Mouse (Mus musculus) stomach, postnatal 0 days (tissue): Measurements from ENCODE around the gene Mertk. TPM values are rescaled to one million over a fixed set of nuclear protein-coding genes. Genes with fewer than 3 reads are reported as not detected.

ENCODE experiments used
- ATAC-seq: fragments of 200-750 bp; cut with Nextera tagmentation; 2 replicates; pipeline ENCODE4 v1.8.0; 2017; ENCODE audit not compliant: low FRiP score, low TSS enrichment
- DNase-seq: peaks from one replicate; pipeline ENCODE4 v3.0.0-alpha.2; 2016; ENCODE audit warnings: low spot score
- H3K27ac ChIP-seq: fragments of 300-500 bp; sonication (generic); replicated peaks from 2 replicates; pipeline ENCODE4 v1.5.1; 2014; ENCODE audit warnings: mild to moderate bottlenecking, control low read depth
- H3K27me3 ChIP-seq: fragments of 300-500 bp; sonication (generic); 2 replicates; pipeline ENCODE4 v1.6.1; 2014; ENCODE audit warnings: low read length; ENCODE audit not compliant: control insufficient read depth, insufficient read depth
- H3K36me3 ChIP-seq: fragments of 300-500 bp; sonication (generic); 2 replicates; pipeline ENCODE4 v1.6.1; 2014; ENCODE audit warnings: low read length, mixed read lengths; ENCODE audit not compliant: control insufficient read depth, insufficient read depth
- H3K4me1 ChIP-seq: fragments of 300-500 bp; sonication (generic); replicated peaks from 2 replicates; pipeline ENCODE4 v1.6.1; 2014; ENCODE audit warnings: antibody characterized with exemption; ENCODE audit not compliant: control insufficient read depth, insufficient read depth
- H3K4me2 ChIP-seq: fragments of 300-500 bp; sonication (generic); replicated peaks from 2 replicates; pipeline ENCODE4 v1.6.1; 2014; ENCODE audit warnings: low read depth, mild to moderate bottlenecking, control low read depth, moderate library complexity
- H3K4me3 ChIP-seq: fragments of 300-500 bp; sonication (generic); 2 replicates; pipeline ENCODE4 v1.5.1; 2014; ENCODE audit warnings: low read depth, low read length, control low read depth
- H3K9ac ChIP-seq: fragments of 300-500 bp; sonication (generic); 2 replicates; pipeline ENCODE4 v1.6.1; 2014; ENCODE audit warnings: mild to moderate bottlenecking, low read length, control low read depth, mixed read lengths
- H3K9me3 ChIP-seq: fragments of 300-500 bp; sonication (generic); 2 replicates; pipeline ENCODE4 v1.6.1; 2016; ENCODE audit warnings: low read length; ENCODE audit not compliant: control insufficient read depth
- CTCF ChIP-seq: IDR thresholded peaks from 2 replicates; pipeline ENCODE4 v1.5.1; 2016; ENCODE audit warnings: antibody characterized with exemption, low read depth, mild to moderate bottlenecking, moderate library complexity
- EP300 ChIP-seq: optimal IDR thresholded peaks from 2 replicates; pipeline ENCODE3; 2016; ENCODE audit warnings: antibody characterized with exemption
- WGBS: fragments of 180-500 bp; shearing (Covaris S2); extraction: QIAGEN DNeasy Blood & Tissue Kit; methylation state at CpG from one replicate; pipeline ENCODE4 v1.1.7; 2014; 5-methylcytosine and 5-hydroxymethylcytosine counted together
- polyA plus RNA-seq: library from polyadenylated mRNA; unstranded; fragments of >200 nt; fragmentation: Nextera tagmentation; extraction: Ambion mirVana; gene quantifications from 2 replicates; pipeline ENCODE4 v1.2.1, GENCODE M21; 2015

The Mertk gene
- polyA plus RNA-seq, 1 experiment from 2014 or later: 1.6 TPM

GRCm38 (mm10) chr2:128746621-128747151 is 47.9 kb downstream of the Mertk start:
- Histone ChIP-seq H3K27ac (peak overlapping the region; percentile 83), H3K4me1 (peaks cover 7% of the 10 kb centered on the region; the same call in 1 of the 2 replicates), H3K9me3 (no peaks in the 10 kb centered on the region), H3K36me3 (no peaks in the 10 kb centered on the region), H3K4me3 (no peak overlapping the region), H3K27me3 (no peaks in the 10 kb centered on the region), H3K4me2 (no peak overlapping the region), H3K9ac (no peak overlapping the region)
- 46% methylated on average over 5 of the region's 5 CpGs for WGBS
- TF ChIP-seq EP300 (peak; percentile 46), CTCF (no peak)
- ATAC-seq: peak; percentile 69; the same call in 1 of the 2 replicates
- DNase-seq: no peak

GRCm38 (mm10) chr2:128747433-128748028 is 48.8 kb downstream of the Mertk start:
- no peak overlapping the region for H3K4me3 ChIP-seq
- peak overlapping the region; percentile 80 for H3K27ac ChIP-seq
- 58% methylated on average over 8 of the region's 8 CpGs for WGBS
- H3K4me1 ChIP-seq: peaks cover 7% of the 10 kb centered on the region; the same call in 1 of the 2 replicates
- no peak overlapping the region; the same call in 1 of the 2 replicates for H3K4me2 ChIP-seq
- no peaks in the 10 kb centered on the region for H3K27me3 ChIP-seq
- no peak for DNase-seq
- no peak overlapping the region for H3K9ac ChIP-seq
- no peak for TF ChIP-seq CTCF
- TF ChIP-seq EP300: no peak
- no peaks in the 10 kb centered on the region for H3K36me3 ChIP-seq
- no peak for ATAC-seq
- no peaks in the 10 kb centered on the region for H3K9me3 ChIP-seq

GRCm38 (mm10) chr2:128748171-128748570 is 49.4 kb downstream of the Mertk start:
- Histone ChIP-seq H3K9ac (no peak overlapping the region), H3K9me3 (no peaks in the 10 kb centered on the region), H3K36me3 (no peaks in the 10 kb centered on the region), H3K4me3 (no peak overlapping the region), H3K27ac (no peak overlapping the region), H3K4me1 (peaks cover 7% of the 10 kb centered on the region; the same call in 1 of the 2 replicates), H3K4me2 (no peak overlapping the region), H3K27me3 (no peaks in the 10 kb centered on the region)
- TF ChIP-seq CTCF (no peak), EP300 (no peak)
- 66% methylated on average over 6 of the region's 6 CpGs for WGBS
- ATAC-seq (no peak), DNase-seq (no peak)

- ATAC-seq (no peak), DNase-seq (no peak)
- H3K27ac ChIP-seq: no peak overlapping the region
- H3K27me3 ChIP-seq: no peaks in the 10 kb centered on the region
- H3K36me3 ChIP-seq: no peaks in the 10 kb centered on the region
- no peak overlapping the region for H3K9ac ChIP-seq
- no peak overlapping the region for H3K4me3 ChIP-seq
- TF ChIP-seq EP300 (no peak), CTCF (no peak)
- peaks cover 4% of the 10 kb centered on the region; the same call in 1 of the 2 replicates for H3K4me1 ChIP-seq
- H3K9me3 ChIP-seq: no peaks in the 10 kb centered on the region
- 57% methylated on average over 6 of the region's 6 CpGs for WGBS
- no peak overlapping the region for H3K4me2 ChIP-seq
These were observed 52.3 kb downstream of the Mertk start for GRCm38 (mm10) chr2:128751030-128751429.

GRCm38 (mm10) chr2:128753295-128753873 is 54.6 kb downstream of the Mertk start:
- Histone ChIP-seq H3K4me1 (no peaks in the 10 kb centered on the region), H3K9ac (no peak overlapping the region), H3K4me3 (no peak overlapping the region), H3K36me3 (no peaks in the 10 kb centered on the region), H3K9me3 (no peaks in the 10 kb centered on the region), H3K27ac (peak overlapping the region; percentile 24), H3K27me3 (no peaks in the 10 kb centered on the region), H3K4me2 (no peak overlapping the region)
- TF ChIP-seq CTCF: no peak
- no peak for TF ChIP-seq EP300
- ATAC-seq: no peak
- 29% methylated on average over 6 of the region's 6 CpGs for WGBS
- DNase-seq: no peak

GRCm38 (mm10) chr2:128755149-128755691 is 56.5 kb downstream of the Mertk start:
- Histone ChIP-seq H3K36me3 (no peaks in the 10 kb centered on the region), H3K27ac (no peak overlapping the region), H3K27me3 (no peaks in the 10 kb centered on the region), H3K9ac (no peak overlapping the region), H3K4me3 (no peak overlapping the region), H3K9me3 (no peaks in the 10 kb centered on the region), H3K4me1 (no peaks in the 10 kb centered on the region), H3K4me2 (no peak overlapping the region)
- DNase-seq (no peak), ATAC-seq (no peak)
- 72% methylated on average over 4 of the region's 4 CpGs for WGBS
- TF ChIP-seq CTCF (no peak), EP300 (no peak)
